Mouse (Mus musculus): ENCODE results near the gene Adamts3. TPM values are rescaled to one million over a fixed set of nuclear protein-coding genes. Genes with fewer than 3 reads are reported as not detected.

Adamts3 gene
- total and polyA plus RNA-seq, 3 experiments, result 1.9 to 5.3 (median 4.3) TPM

DNA sequence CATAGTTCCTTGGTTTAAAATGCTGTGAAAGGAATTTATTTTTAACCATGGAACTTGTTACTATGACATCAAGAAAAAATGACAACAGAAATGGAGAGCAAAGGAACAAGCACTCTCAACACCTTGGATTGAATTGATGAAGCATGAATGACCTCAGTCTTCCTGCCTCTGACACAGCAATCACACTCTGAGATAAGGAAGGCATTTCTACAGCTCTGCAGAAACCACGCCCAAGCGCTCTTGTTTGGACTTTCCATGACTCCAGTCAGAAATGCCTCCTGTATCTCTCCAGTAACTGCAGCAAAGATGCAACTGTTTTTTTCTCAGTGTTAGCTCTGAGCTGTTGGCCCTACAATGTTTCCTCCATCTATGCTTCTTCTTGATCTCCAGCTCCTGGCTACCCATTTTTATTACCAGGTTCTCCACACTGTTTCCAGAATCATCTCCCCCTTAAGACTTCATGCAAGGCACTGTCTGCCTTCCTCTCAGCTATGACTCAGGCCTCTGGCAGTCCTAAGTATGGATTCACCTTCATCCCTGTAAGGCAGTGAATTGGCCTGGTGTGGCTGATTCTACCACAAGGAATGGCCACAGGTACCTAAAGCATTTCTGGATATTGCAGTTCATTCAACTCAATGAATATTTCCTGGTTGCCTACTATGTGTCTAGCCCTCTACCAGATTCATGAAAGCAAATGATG, 134.8 kb downstream of the Adamts3 start:
- intact Hi-C loops (cut with DNase I), result no loop called here
- no peaks in the 10 kb centered on the region for H3K36me3 ChIP-seq (ENCODE audit: control insufficient read depth, insufficient read depth, low read length)
- H3K9ac ChIP-seq (ENCODE audit: low read depth, low read length), result no peak overlapping the region
- peak in 1 of 2 experiments; percentile 4 for DNase-seq
- H3K4me1 ChIP-seq (ENCODE audit: control insufficient read depth, insufficient read depth, low read length), result peaks cover 4% of the 10 kb centered on the region; the same call in 1 of the 2 replicates
- no peaks in the 10 kb centered on the region for H3K27me3 ChIP-seq (ENCODE audit: control insufficient read depth, insufficient read depth, low read length)
- no peaks in the 10 kb centered on the region for H3K79me2 ChIP-seq (replicated peaks; ENCODE audit: control insufficient read depth, insufficient read depth, low read length)
- 15% methylated on average over 2 of the region's 2 CpGs for WGBS
- H3K4me3 ChIP-seq, result no peak overlapping the region
- no peak overlapping the region for H3K27ac ChIP-seq
- no peak for TF ChIP-seq POLR2A (IDR thresholded peaks at IDR 0.05; ENCODE audit: insufficient read depth, low read depth, low read length)
- TF ChIP-seq EP300 (IDR thresholded peaks at IDR 0.05; ENCODE audit: insufficient read depth, low read depth, low read length), result no peak
- TF ChIP-seq CTCF (IDR thresholded peaks at IDR 0.05), result no peak

GRCm38 (mm10) chr5:89747149-89747659, 135.9 kb downstream of the Adamts3 start:
- no peak overlapping the region for H3K27ac ChIP-seq
- no peaks in the 10 kb centered on the region for H3K27me3 ChIP-seq (ENCODE audit: control insufficient read depth, insufficient read depth, low read length)
- H3K4me3 ChIP-seq, result no peak overlapping the region
- no peak for TF ChIP-seq POLR2A (IDR thresholded peaks at IDR 0.05; ENCODE audit: insufficient read depth, low read depth, low read length)
- TF ChIP-seq CTCF (IDR thresholded peaks at IDR 0.05), result no peak
- no peak for TF ChIP-seq EP300 (IDR thresholded peaks at IDR 0.05; ENCODE audit: insufficient read depth, low read depth, low read length)
- H3K36me3 ChIP-seq (ENCODE audit: control insufficient read depth, insufficient read depth, low read length), result no peaks in the 10 kb centered on the region
- 65% methylated on average over 5 of the region's 5 CpGs for WGBS
- H3K9ac ChIP-seq (ENCODE audit: low read depth, low read length), result no peak overlapping the region
- intact Hi-C loops (cut with DNase I), result no loop called here
- no peaks in the 10 kb centered on the region for H3K79me2 ChIP-seq (replicated peaks; ENCODE audit: control insufficient read depth, insufficient read depth, low read length)
- H3K4me1 ChIP-seq (ENCODE audit: control insufficient read depth, insufficient read depth, low read length), result peaks cover 4% of the 10 kb centered on the region; the same call in 1 of the 2 replicates
- DNase-seq, result no peak

- H3K79me2 ChIP-seq (replicated peaks; ENCODE audit: control insufficient read depth, insufficient read depth, low read length), result no peaks in the 10 kb centered on the region
- WGBS, result 83% methylated on average over 2 of the region's 2 CpGs
- H3K9ac ChIP-seq (ENCODE audit: low read depth, low read length), result no peak overlapping the region
- TF ChIP-seq EP300 (IDR thresholded peaks at IDR 0.05; ENCODE audit: insufficient read depth, low read depth, low read length) (no peak), POLR2A (IDR thresholded peaks at IDR 0.05; ENCODE audit: insufficient read depth, low read depth, low read length) (no peak), CTCF (IDR thresholded peaks at IDR 0.05) (no peak)
- DNase-seq, result no peak
- H3K27ac ChIP-seq, result no peak overlapping the region
- intact Hi-C loops (cut with DNase I), result no loop called here
- peaks cover 4% of the 10 kb centered on the region; the same call in 1 of the 2 replicates for H3K4me1 ChIP-seq (ENCODE audit: control insufficient read depth, insufficient read depth, low read length)
- H3K36me3 ChIP-seq (ENCODE audit: control insufficient read depth, insufficient read depth, low read length), result no peaks in the 10 kb centered on the region
- no peaks in the 10 kb centered on the region for H3K27me3 ChIP-seq (ENCODE audit: control insufficient read depth, insufficient read depth, low read length)
- H3K4me3 ChIP-seq, result no peak overlapping the region
Observed at GRCm38 (mm10) chr5:89745112-89745511, 138.0 kb downstream of the Adamts3 start.

- H3K27ac ChIP-seq, result no peak overlapping the region
- TF ChIP-seq POLR2A (IDR thresholded peaks at IDR 0.05; ENCODE audit: insufficient read depth, low read depth, low read length) (no peak), CTCF (IDR thresholded peaks at IDR 0.05) (no peak), EP300 (IDR thresholded peaks at IDR 0.05; ENCODE audit: insufficient read depth, low read depth, low read length) (no peak)
- no peaks in the 10 kb centered on the region for H3K79me2 ChIP-seq (replicated peaks; ENCODE audit: control insufficient read depth, insufficient read depth, low read length)
- no peak for DNase-seq
- intact Hi-C loops (cut with DNase I), result no loop called here
- no peaks in the 10 kb centered on the region for H3K27me3 ChIP-seq (ENCODE audit: control insufficient read depth, insufficient read depth, low read length)
- no peak overlapping the region for H3K9ac ChIP-seq (ENCODE audit: low read depth, low read length)
- 89% methylated on average over 2 of the region's 2 CpGs for WGBS
- no peaks in the 10 kb centered on the region for H3K36me3 ChIP-seq (ENCODE audit: control insufficient read depth, insufficient read depth, low read length)
- H3K4me1 ChIP-seq (ENCODE audit: control insufficient read depth, insufficient read depth, low read length), result no peaks in the 10 kb centered on the region
- H3K4me3 ChIP-seq, result no peak overlapping the region
Observed at GRCm38 (mm10) chr5:89734759-89735158, 148.4 kb downstream of the Adamts3 start.

DNA sequence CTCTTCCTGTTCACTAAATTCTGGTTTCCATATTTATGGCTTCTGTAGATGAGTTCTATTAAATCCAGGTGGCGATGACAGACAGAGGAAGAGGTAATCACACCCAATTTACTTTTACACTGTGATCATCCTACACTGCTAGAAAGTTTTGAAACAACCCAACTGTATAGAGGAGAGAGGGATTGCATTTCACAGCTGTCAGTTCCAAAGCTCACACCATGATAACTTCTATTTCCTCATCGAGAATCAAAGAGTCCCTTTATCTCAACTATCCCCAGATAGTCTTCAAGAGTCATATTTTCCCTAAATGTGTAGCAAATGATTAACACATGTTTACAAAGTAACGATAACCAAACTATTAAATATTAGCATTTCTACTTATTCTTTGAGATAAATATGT, 152.7 kb downstream of the Adamts3 start:
- Histone ChIP-seq H3K36me3 (ENCODE audit: control insufficient read depth, insufficient read depth, low read length) (no peaks in the 10 kb centered on the region), H3K27ac (no peak overlapping the region), H3K9ac (ENCODE audit: low read depth, low read length) (no peak overlapping the region), H3K79me2 (replicated peaks; ENCODE audit: control insufficient read depth, insufficient read depth, low read length) (no peaks in the 10 kb centered on the region), H3K4me1 (ENCODE audit: control insufficient read depth, insufficient read depth, low read length) (no peaks in the 10 kb centered on the region), H3K27me3 (ENCODE audit: control insufficient read depth, insufficient read depth, low read length) (no peaks in the 10 kb centered on the region), H3K4me3 (no peak overlapping the region)
- TF ChIP-seq CTCF (IDR thresholded peaks at IDR 0.05) (no peak), EP300 (IDR thresholded peaks at IDR 0.05; ENCODE audit: insufficient read depth, low read depth, low read length) (no peak), POLR2A (IDR thresholded peaks at IDR 0.05; ENCODE audit: insufficient read depth, low read depth, low read length) (no peak)
- intact Hi-C loops (cut with DNase I), result no loop called here
- DNase-seq, result no peak
- 73% methylated on average over 3 of the region's 3 CpGs for WGBS

DNA sequence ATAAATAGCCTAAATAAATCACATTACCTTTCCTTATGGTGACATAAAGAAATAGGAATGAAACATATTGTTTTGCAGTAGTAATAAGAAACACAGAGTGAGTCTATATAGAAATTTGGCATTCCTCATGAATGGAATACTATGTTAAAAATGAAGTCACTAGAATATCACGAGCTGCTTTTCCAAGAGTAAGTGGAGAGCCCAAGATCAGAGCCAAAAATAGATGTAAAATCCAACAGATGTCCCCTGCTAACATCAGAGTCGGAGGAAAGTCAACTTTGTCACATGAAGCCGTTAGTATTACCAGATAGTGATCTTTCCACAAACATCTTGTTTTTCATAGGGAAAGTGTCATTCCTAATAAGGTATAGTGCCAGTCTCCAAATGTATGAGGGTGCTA, 155.0 kb downstream of the Adamts3 start:
- no peaks in the 10 kb centered on the region for H3K4me1 ChIP-seq (ENCODE audit: control insufficient read depth, insufficient read depth, low read length)
- H3K9ac ChIP-seq (ENCODE audit: low read depth, low read length), result no peak overlapping the region
- WGBS, result 27% methylated on average over 3 of the region's 3 CpGs
- no peak overlapping the region for H3K27ac ChIP-seq
- no peaks in the 10 kb centered on the region for H3K36me3 ChIP-seq (ENCODE audit: control insufficient read depth, insufficient read depth, low read length)
- no peaks in the 10 kb centered on the region for H3K79me2 ChIP-seq (replicated peaks; ENCODE audit: control insufficient read depth, insufficient read depth, low read length)
- intact Hi-C loops (cut with DNase I), result no loop called here
- no peak for TF ChIP-seq POLR2A (IDR thresholded peaks at IDR 0.05; ENCODE audit: insufficient read depth, low read depth, low read length)
- no peak for TF ChIP-seq CTCF (IDR thresholded peaks at IDR 0.05)
- no peak for TF ChIP-seq EP300 (IDR thresholded peaks at IDR 0.05; ENCODE audit: insufficient read depth, low read depth, low read length)
- DNase-seq, result no peak
- no peaks in the 10 kb centered on the region for H3K27me3 ChIP-seq (ENCODE audit: control insufficient read depth, insufficient read depth, low read length)
- no peak overlapping the region for H3K4me3 ChIP-seq

All from heart, adult 2 months (tissue).